Mouse (Mus musculus): ENCODE data around the gene Olfr273. TPM values are rescaled to one million over a fixed set of nuclear protein-coding genes. Genes with fewer than 3 reads are reported as not detected.
"Not testable (repeated sequence)": the region's sequence is repeated elsewhere in the genome, so short reads cannot be mapped to it uniquely, and the experiment has no call there.

The Olfr273 gene
- polyA plus RNA-seq (2015; fragmentation: Nextera tagmentation; extraction: Ambion mirVana): not detected in 2 replicates

- Histone ChIP-seq H3K36me3 (no peaks in the 10 kb centered on the region), H3K4me1 (replicated peaks) (no peaks in the 10 kb centered on the region), H3K4me2 (no peak within 1 kb of the TSS), H3K9ac (no peak within 1 kb of the TSS), H3K27ac (replicated peaks) (no peak within 1 kb of the TSS), H3K27me3 (no peaks in the 10 kb centered on the region), H3K4me3 (no peak within 1 kb of the TSS), H3K9me3 (no peaks in the 10 kb centered on the region)
- WGBS: 71% methylated on average over 1 of the region's 1 CpGs
- ATAC-seq (ENCODE audit: low FRiP score, low read depth): no peak
Measured at GRCm38 (mm10) chr4:52859136-52859535, at the start of gene Olfr273. Gene Olfr273 (minus strand): TSS chr4:52859236.

DNA sequence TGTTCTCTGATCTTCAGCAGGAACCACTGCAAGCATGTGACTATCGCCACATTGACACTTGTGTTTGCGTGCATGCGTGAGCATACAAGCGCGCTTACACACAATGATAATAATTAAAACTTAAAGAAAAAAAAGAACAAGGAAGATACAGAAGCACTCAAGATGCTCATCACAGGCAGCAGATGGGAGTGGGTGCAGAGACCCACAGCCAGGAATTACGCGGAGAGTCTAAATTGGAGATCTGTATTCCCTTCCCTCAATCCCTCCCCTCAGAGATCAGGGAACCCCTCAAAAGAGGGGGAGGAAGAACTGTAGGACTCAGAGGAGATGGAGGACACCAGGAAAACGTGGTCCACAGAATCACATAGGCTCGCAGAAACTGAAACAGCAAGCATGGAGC lies 5.1 kb upstream of the Olfr273 start:
- H3K9me3 ChIP-seq: no peaks in the 10 kb centered on the region
- H3K4me1 ChIP-seq (replicated peaks): no peaks in the 10 kb centered on the region
- no peaks in the 10 kb centered on the region for H3K36me3 ChIP-seq
- no peak overlapping the region for H3K4me2 ChIP-seq
- ATAC-seq (ENCODE audit: low FRiP score, low read depth): no peak
- no peak overlapping the region for H3K4me3 ChIP-seq
- whole genome bisulfite sequencing: 92% methylated on average over 9 of the region's 9 CpGs
- H3K9ac ChIP-seq: no peak overlapping the region
- no peaks in the 10 kb centered on the region for H3K27me3 ChIP-seq
- H3K27ac ChIP-seq (replicated peaks): no peak overlapping the region

GRCm38 (mm10) chr4:52849672-52850071 lies 9.4 kb downstream of the Olfr273 start:
- H3K36me3 ChIP-seq: no peaks in the 10 kb centered on the region
- no peaks in the 10 kb centered on the region for H3K4me1 ChIP-seq (replicated peaks)
- 86% methylated on average over 5 of the region's 5 CpGs for WGBS
- no peak overlapping the region for H3K4me3 ChIP-seq
- no peak for ATAC-seq (ENCODE audit: low FRiP score, low read depth)
- no peaks in the 10 kb centered on the region for H3K9me3 ChIP-seq
- H3K27me3 ChIP-seq: no peaks in the 10 kb centered on the region
- no peak overlapping the region for H3K9ac ChIP-seq
- H3K27ac ChIP-seq (replicated peaks): no peak overlapping the region
- no peak overlapping the region for H3K4me2 ChIP-seq

DNA sequence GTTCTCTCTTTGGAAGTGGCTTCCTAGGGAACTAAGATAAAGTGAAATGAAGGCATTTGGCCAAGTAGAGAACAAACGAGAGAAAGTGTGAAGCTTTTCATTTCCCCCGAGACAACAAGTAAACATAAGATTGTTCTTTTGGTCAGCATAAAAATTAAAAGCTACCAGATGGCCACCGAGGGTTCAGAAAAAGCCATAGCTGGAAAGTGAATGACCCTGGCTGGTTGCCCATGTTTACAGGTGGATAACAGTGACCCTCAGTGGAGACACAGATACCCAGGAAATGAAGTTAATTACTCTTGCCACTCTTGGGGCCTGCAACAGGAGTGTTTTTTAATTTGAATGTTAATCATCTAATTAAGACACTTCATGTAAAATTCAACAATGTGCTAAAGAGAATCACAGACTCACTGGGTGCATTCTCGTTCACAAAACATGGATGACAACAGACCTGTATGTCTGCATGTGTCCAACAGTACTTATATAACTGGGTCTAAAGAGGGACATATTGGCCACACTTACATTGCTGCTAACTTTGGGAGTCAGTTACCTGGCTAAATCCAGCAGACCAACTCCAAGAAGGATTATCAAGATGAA lies 9.9 kb downstream of the Olfr273 start:
- H3K27ac ChIP-seq (replicated peaks): no peak overlapping the region
- H3K36me3 ChIP-seq: no peaks in the 10 kb centered on the region
- no peaks in the 10 kb centered on the region for H3K27me3 ChIP-seq
- no peaks in the 10 kb centered on the region for H3K9me3 ChIP-seq
- WGBS: 40% methylated on average over 4 of the region's 4 CpGs
- ATAC-seq (ENCODE audit: low FRiP score, low read depth): peak; percentile 51; the same call in 1 of the 2 replicates
- no peak overlapping the region for H3K4me3 ChIP-seq
- no peak overlapping the region for H3K4me2 ChIP-seq
- no peaks in the 10 kb centered on the region for H3K4me1 ChIP-seq (replicated peaks)
- H3K9ac ChIP-seq: no peak overlapping the region

DNA sequence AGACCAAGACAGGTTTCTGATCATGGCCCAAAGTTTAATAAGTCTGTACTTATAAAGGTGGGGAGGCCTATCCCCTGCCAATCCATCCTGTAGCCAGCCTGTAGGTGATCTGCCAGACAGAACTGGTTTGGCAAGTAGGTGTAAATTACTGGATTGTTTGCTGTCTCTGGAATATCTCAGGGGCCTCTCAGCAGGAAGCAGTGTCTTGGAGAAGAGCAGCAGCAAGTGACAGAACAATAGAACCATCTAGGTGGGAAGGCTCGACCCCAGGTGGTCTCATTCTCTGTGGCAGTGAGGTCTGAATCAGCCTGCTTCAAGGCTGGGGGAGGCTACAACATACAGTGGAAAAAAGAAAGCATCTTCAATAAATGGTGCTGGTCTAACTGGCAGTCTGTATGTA lies 13.6 kb downstream of the Olfr273 start:
- ATAC-seq (ENCODE audit: low FRiP score, low read depth); H3K4me1 ChIP-seq (replicated peaks): not testable (repeated sequence)
- WGBS: 67% methylated on average over 1 of the region's 1 CpGs

DNA sequence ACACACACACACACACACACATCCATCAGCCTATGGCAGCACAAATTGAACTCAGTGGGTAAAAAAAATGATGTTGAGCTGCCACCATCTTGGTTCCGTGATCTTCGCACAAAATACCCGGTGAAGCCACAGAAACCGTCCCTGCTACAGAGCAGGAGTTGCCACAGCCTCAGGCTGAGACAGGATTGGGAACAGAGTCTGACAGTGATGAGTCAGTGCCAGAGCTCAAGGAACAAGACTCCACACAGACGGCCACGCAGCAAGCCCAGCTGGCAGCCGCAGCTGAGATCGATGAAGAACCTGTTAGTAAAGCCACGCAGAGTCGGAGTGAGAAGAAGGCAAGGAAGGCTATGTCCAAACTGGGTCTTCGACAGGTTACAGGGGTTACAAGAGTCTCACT lies 37.7 kb downstream of the Olfr273 start:
- Histone ChIP-seq H3K27ac (replicated peaks) (no peak overlapping the region), H3K9me3 (no peaks in the 10 kb centered on the region), H3K4me1 (replicated peaks) (no peaks in the 10 kb centered on the region), H3K36me3 (no peaks in the 10 kb centered on the region), H3K27me3 (no peaks in the 10 kb centered on the region), H3K4me2 (no peak overlapping the region), H3K4me3 (no peak overlapping the region), H3K9ac (no peak overlapping the region)
- WGBS: 95% methylated on average over 11 of the region's 11 CpGs
- no peak for ATAC-seq (ENCODE audit: low FRiP score, low read depth)

More for the DNA sequence above, 13.6 kb downstream of the Olfr273 start:
- H3K27me3 ChIP-seq; H3K9ac ChIP-seq; H3K4me3 ChIP-seq; H3K9me3 ChIP-seq; H3K36me3 ChIP-seq; H3K27ac ChIP-seq (replicated peaks); H3K4me2 ChIP-seq: not testable (repeated sequence)

- Histone ChIP-seq H3K4me3 (no peak within 1 kb of the TSS), H3K27me3 (no peaks in the 10 kb centered on the region), H3K4me1 (replicated peaks) (no peaks in the 10 kb centered on the region), H3K9ac (no peak within 1 kb of the TSS), H3K36me3 (no peaks in the 10 kb centered on the region), H3K4me2 (no peak within 1 kb of the TSS), H3K9me3 (no peaks in the 10 kb centered on the region), H3K27ac (replicated peaks) (no peak within 1 kb of the TSS)
- ATAC-seq (ENCODE audit: low FRiP score, low read depth): no peak
- 92% methylated on average over 2 of the region's 2 CpGs for WGBS
Measured at GRCm38 (mm10) chr4:52814304-52814703, 44.7 kb downstream of the Olfr273 start, which contains the start of gene Olfr275. Gene Olfr275 (plus strand): TSS chr4:52814604.

DNA sequence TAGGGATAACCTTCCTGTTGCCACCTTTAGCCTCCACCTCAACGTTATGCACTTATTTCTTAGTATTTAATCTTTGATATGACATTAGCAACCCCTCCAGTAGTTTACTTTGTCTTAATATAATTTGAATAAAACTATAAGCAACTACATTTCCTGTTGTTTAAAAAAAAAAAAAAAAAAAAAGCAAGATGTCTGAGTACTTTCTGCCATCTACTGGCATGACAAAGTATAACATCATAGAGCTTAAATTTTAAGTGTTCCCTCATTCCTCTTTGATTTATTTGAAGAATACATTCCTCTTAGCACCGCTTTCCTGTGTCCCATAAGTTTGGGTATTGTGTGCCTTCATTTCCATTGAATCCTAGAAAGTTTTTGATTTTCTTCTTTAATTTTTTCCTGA lies 47.2 kb downstream of the Olfr273 start:
- ATAC-seq (ENCODE audit: low FRiP score, low read depth): no peak
- Histone ChIP-seq H3K4me1 (replicated peaks) (no peaks in the 10 kb centered on the region), H3K9ac (no peak overlapping the region), H3K4me2 (no peak overlapping the region), H3K27ac (replicated peaks) (no peak overlapping the region), H3K36me3 (no peaks in the 10 kb centered on the region), H3K9me3 (no peaks in the 10 kb centered on the region), H3K27me3 (no peaks in the 10 kb centered on the region), H3K4me3 (no peak overlapping the region)
- WGBS: 38% methylated on average over 2 of the region's 2 CpGs

Other genes with a start within 250 kb of the Olfr273 start
- gene Olfr275, start 44.6 kb downstream of the Olfr273 start, polyA plus RNA-seq (2015; fragmentation: Nextera tagmentation; extraction: Ambion mirVana): not detected in 2 replicates
- not detected in 2 replicates for gene Olfr272, start 59.9 kb upstream of the Olfr273 start, polyA plus RNA-seq (2015; fragmentation: Nextera tagmentation; extraction: Ambion mirVana)
- not detected in 2 replicates for gene Olfr270, start 105.3 kb upstream of the Olfr273 start, polyA plus RNA-seq (2015; fragmentation: Nextera tagmentation; extraction: Ambion mirVana)
- not detected in 2 replicates for gene Nipsnap3a, start 130.0 kb upstream of the Olfr273 start, polyA plus RNA-seq (2015; fragmentation: Nextera tagmentation; extraction: Ambion mirVana)
- 165 and 168 TPM in 2 replicates for gene Nipsnap3b, start 152.6 kb upstream of the Olfr273 start, polyA plus RNA-seq (2015; fragmentation: Nextera tagmentation; extraction: Ambion mirVana)

Measured in hindbrain, embryonic 15.5 days (tissue).